ENCODE assay signal across 14 mouse cellular contexts in genomic region chr9:37077063-37077418, GRCm38 (mm10).
DNase-seq lines count a peak whose midpoint lies in the region; ATAC-seq and TF ChIP-seq lines count a peak whose summit lies in the region.
"Had no signal": no experiment of that assay in that cellular context is flagged by ENCODE, and none has a peak within 500 bp of the region (broad histone marks: within the 10 kb centered on the region; RNA-seq: fewer than 3 reads in every experiment).

No protein-coding gene starts in this region.

- no peak overlapping the region; the same call in 1 of the 2 replicates for H3K4me3 ChIP-seq in layer of hippocampus, adult 2 months
- no peak overlapping the region for H3K4me3 ChIP-seq in forebrain, embryonic 11.5 days (ENCODE audit: low read depth, low read length)
- no peak overlapping the region for H3K4me3 ChIP-seq in hindbrain, embryonic 16.5 days (ENCODE audit: low read length)
- no peak overlapping the region for H3K4me3 ChIP-seq in neural tube, embryonic 13.5 days
- H3K4me3 ChIP-seq: heart, embryonic 10.5 days; limb, embryonic 12.5 days had no signal

- no peaks in the 10 kb centered on the region; the same call in 1 of the 2 replicates for H3K36me3 ChIP-seq in forebrain, embryonic 11.5 days (ENCODE audit: control insufficient read depth, insufficient read depth, low read length)
- no peaks in the 10 kb centered on the region for H3K36me3 ChIP-seq in hindbrain, embryonic 16.5 days (ENCODE audit: control insufficient read depth, insufficient read depth, low read length)
- no peaks in the 10 kb centered on the region for H3K36me3 ChIP-seq in neural tube, embryonic 13.5 days
- H3K36me3 ChIP-seq: heart, embryonic 10.5 days; limb, embryonic 12.5 days had no signal

- 36% methylated on average over 2 of the region's 2 CpGs for WGBS in forebrain, embryonic 11.5 days
- 37% methylated on average over 2 of the region's 2 CpGs for WGBS in hindbrain, embryonic 16.5 days
- WGBS in neural tube, embryonic 13.5 days = 32% methylated on average over 2 of the region's 2 CpGs

- H3K4me1 ChIP-seq in forebrain, embryonic 11.5 days (replicated peaks; ENCODE audit: control insufficient read depth, insufficient read depth, low read length) = peaks cover 7% of the 10 kb centered on the region
- peaks cover 21% of the 10 kb centered on the region for H3K4me1 ChIP-seq in hindbrain, embryonic 16.5 days (ENCODE audit: control insufficient read depth, insufficient read depth, low read depth, low read length)
- peaks cover 74% of the 10 kb centered on the region for H3K4me1 ChIP-seq in neural tube, embryonic 13.5 days (replicated peaks)

- TF ChIP-seq CTCF in layer of hippocampus, adult 2 months (conservative IDR thresholded peaks at IDR 0.05) = no peak

- no peak for DNase-seq in layer of hippocampus, adult 2 months (ENCODE audit: low spot score in 2 of 2)
- DNase-seq in layer of hippocampus, postnatal 36 days = no peak
- DNase-seq in forebrain, embryonic 11.5 days (ENCODE audit: low spot score) = no peak
- no peak for DNase-seq in urinary bladder, postnatal 36 days (ENCODE audit: low spot score in 2 of 2)
- DNase-seq in thymus, postnatal 0 days (ENCODE audit: low spot score) = no peak
- DNase-seq: adrenal gland, postnatal 10 days; lung, postnatal 36 days; spleen, adult 18-20 months; thymus, adult 18-20 months had no signal

- H3K4me2 ChIP-seq in forebrain, embryonic 11.5 days (ENCODE audit: low read depth, low read length, severe bottlenecking) = peak overlapping the region; percentile 26; the same call in 1 of the 2 replicates
- no peak overlapping the region; the same call in 1 of the 2 replicates for H3K4me2 ChIP-seq in hindbrain, embryonic 16.5 days (ENCODE audit: low read length)
- H3K4me2 ChIP-seq in neural tube, embryonic 13.5 days = peak overlapping the region; percentile 39

- H3K27me3 ChIP-seq in forebrain, embryonic 11.5 days (ENCODE audit: control insufficient read depth, insufficient read depth, low read length) = no peaks in the 10 kb centered on the region
- H3K27me3 ChIP-seq in hindbrain, embryonic 16.5 days (replicated peaks; ENCODE audit: control insufficient read depth, insufficient read depth, low read length) = no peaks in the 10 kb centered on the region
- no peaks in the 10 kb centered on the region for H3K27me3 ChIP-seq in neural tube, embryonic 13.5 days

- no peaks in the 10 kb centered on the region for H3K9me3 ChIP-seq in forebrain, embryonic 11.5 days (ENCODE audit: control insufficient read depth, low read length)
- no peaks in the 10 kb centered on the region for H3K9me3 ChIP-seq in hindbrain, embryonic 16.5 days (ENCODE audit: control insufficient read depth, low read length)
- H3K9me3 ChIP-seq in neural tube, embryonic 13.5 days = no peaks in the 10 kb centered on the region
- H3K9me3 ChIP-seq: heart, embryonic 10.5 days; limb, embryonic 12.5 days had no signal

- no peak overlapping the region; the same call in 1 of the 2 replicates for H3K9ac ChIP-seq in forebrain, embryonic 11.5 days (ENCODE audit: low read length)
- H3K9ac ChIP-seq in hindbrain, embryonic 16.5 days (ENCODE audit: low read depth, low read length) = no peak overlapping the region; the same call in 1 of the 2 replicates
- H3K9ac ChIP-seq in neural tube, embryonic 13.5 days = peak overlapping the region; percentile 41
- H3K9ac ChIP-seq: limb, embryonic 12.5 days had no signal

- 0 out of 2 replicates have a peak, but pooled peaks have one; percentile 47 for ATAC-seq in forebrain, embryonic 11.5 days (replicated peaks; ENCODE audit: low FRiP score)
- peak; percentile 46 for ATAC-seq in hindbrain, embryonic 16.5 days
- peak; percentile 44 for ATAC-seq in neural tube, embryonic 13.5 days (ENCODE audit: low read depth)
- ATAC-seq in erythroblast, adult 5-6 weeks (replicated peaks; ENCODE audit: low FRiP score, poor library complexity, severe bottlenecking) = no peak

- H3K27ac ChIP-seq in layer of hippocampus, adult 2 months = peak overlapping the region; percentile 84
- no peak overlapping the region for H3K27ac ChIP-seq in forebrain, embryonic 11.5 days (ENCODE audit: low read depth, low read length)
- H3K27ac ChIP-seq in hindbrain, embryonic 16.5 days (ENCODE audit: low read depth, low read length) = peak overlapping the region; percentile 60; the same call in 1 of the 2 replicates
- H3K27ac ChIP-seq in neural tube, embryonic 13.5 days (replicated peaks) = peak overlapping the region; percentile 92
- H3K27ac ChIP-seq: heart, embryonic 10.5 days; limb, embryonic 12.5 days had no signal
